ENCODE assay signal across 14 mouse cellular contexts in the genomic region with DNA sequence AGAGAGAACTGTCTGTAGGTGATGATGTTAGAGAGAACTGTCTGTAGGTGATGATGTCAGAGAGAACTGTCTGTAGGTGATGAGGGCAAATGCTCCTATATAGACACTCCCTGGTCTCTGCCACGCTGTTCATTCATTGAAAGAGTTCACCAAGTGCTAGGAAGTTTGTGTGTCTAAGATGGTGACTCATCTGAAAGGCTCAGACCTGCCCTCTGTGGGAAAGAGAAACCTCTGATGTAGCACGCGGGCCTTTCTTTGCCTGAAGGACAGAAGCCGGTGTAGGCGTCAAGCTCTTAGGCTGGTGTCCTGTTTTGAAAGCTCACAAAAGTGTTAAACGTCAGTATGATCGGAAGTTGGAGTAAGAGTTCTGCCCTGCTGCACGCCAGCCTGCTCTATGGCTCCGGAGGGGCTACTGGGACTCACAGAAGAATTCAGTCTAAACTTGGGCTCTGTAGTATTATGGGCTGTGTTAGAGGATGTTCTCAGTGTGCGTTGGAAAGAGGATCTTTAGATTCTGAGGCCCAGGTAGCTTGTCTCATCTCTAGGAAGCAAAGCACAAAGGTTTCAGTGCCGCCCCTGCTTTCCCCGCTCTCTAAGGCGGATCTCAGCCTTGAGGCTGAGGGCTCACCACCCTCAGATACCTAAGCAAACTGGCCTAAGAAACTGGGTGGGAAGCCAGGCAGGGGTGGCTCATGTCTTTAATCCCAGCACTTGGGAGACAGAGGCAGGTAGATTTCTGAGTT. TPM values are rescaled to one million over a fixed set of nuclear protein-coding genes. Genes with fewer than 3 reads are reported as not detected.
A peak's percentile ranks its signal among the peaks of the same experiment; 100 is the strongest.
DNase-seq lines count a peak whose midpoint lies in the region; ATAC-seq and TF ChIP-seq lines count a peak whose summit lies in the region.
"Had no signal": no experiment of that assay in that cellular context is flagged by ENCODE, and none has a peak within 500 bp of the region (broad histone marks: within the 10 kb centered on the region; RNA-seq: fewer than 3 reads in every experiment).

No protein-coding gene starts in this region.

- TF ChIP-seq CTCF in intestine, postnatal 0 days (IDR thresholded peaks at IDR 0.05; ENCODE audit: low read depth): no peak; the same call in 1 of the 2 replicates
- TF ChIP-seq CTCF in layer of hippocampus, adult 2 months (conservative IDR thresholded peaks at IDR 0.05): no peak

- H3K4me3 ChIP-seq in limb, embryonic 11.5 days (ENCODE audit: low read depth, low read length): no peak overlapping the region
- no peak overlapping the region for H3K4me3 ChIP-seq in limb, embryonic 10.5 days
- no peak overlapping the region for H3K4me3 ChIP-seq in intestine, postnatal 0 days (ENCODE audit: low read depth, low read length)
- H3K4me3 ChIP-seq in layer of hippocampus, adult 2 months: no peak overlapping the region
- H3K4me3 ChIP-seq in neural tube, embryonic 15.5 days (replicated peaks): no peak overlapping the region
- H3K4me3 ChIP-seq: limb, embryonic 12.5 days had no signal

- DNase-seq in limb, embryonic 11.5 days (ENCODE audit: low spot score): no peak
- DNase-seq in limb, embryonic 10.5 days (ENCODE audit: low spot score): no peak
- peak; percentile 96 for DNase-seq in adipocyte (ENCODE audit: low spot score)
- no peak for DNase-seq in layer of hippocampus, adult 2 months (ENCODE audit: low spot score in 2 of 2)
- DNase-seq in B cell, adult 2 months: no peak
- DNase-seq: heart, postnatal 4 days; kidney, postnatal 14 days had no signal

- no peaks in the 10 kb centered on the region for H3K36me3 ChIP-seq in limb, embryonic 11.5 days (ENCODE audit: control insufficient read depth, insufficient read depth, low read length)
- peaks cover 20% of the 10 kb centered on the region for H3K36me3 ChIP-seq in limb, embryonic 10.5 days
- H3K36me3 ChIP-seq in intestine, postnatal 0 days (ENCODE audit: control insufficient read depth, insufficient read depth): peaks cover 10% of the 10 kb centered on the region; the same call in 1 of the 2 replicates
- H3K36me3 ChIP-seq in neural tube, embryonic 15.5 days: no peaks in the 10 kb centered on the region
- H3K36me3 ChIP-seq: embryonic facial prominence, embryonic 15.5 days; limb, embryonic 12.5 days; lung, embryonic 15.5 days had no signal

- no peaks in the 10 kb centered on the region for H3K27me3 ChIP-seq in limb, embryonic 11.5 days (ENCODE audit: control insufficient read depth, insufficient read depth, low read length)
- H3K27me3 ChIP-seq in limb, embryonic 10.5 days (ENCODE audit: low read depth, poor library complexity, severe bottlenecking): no peaks in the 10 kb centered on the region; the same call in 1 of the 2 replicates
- H3K27me3 ChIP-seq in intestine, postnatal 0 days (replicated peaks; ENCODE audit: control insufficient read depth, insufficient read depth, low read length): no peaks in the 10 kb centered on the region
- H3K27me3 ChIP-seq in neural tube, embryonic 15.5 days (replicated peaks): no peaks in the 10 kb centered on the region
- H3K27me3 ChIP-seq: embryonic facial prominence, embryonic 15.5 days; forebrain, embryonic 13.5 days; limb, embryonic 12.5 days; lung, embryonic 15.5 days had no signal

- H3K4me2 ChIP-seq in limb, embryonic 11.5 days (ENCODE audit: low read depth, severe bottlenecking): no peak overlapping the region
- no peak overlapping the region for H3K4me2 ChIP-seq in intestine, postnatal 0 days (replicated peaks; ENCODE audit: low read depth)
- H3K4me2 ChIP-seq in neural tube, embryonic 15.5 days: no peak overlapping the region

- peaks cover 8% of the 10 kb centered on the region; the same call in 1 of the 2 replicates for H3K4me1 ChIP-seq in limb, embryonic 11.5 days (ENCODE audit: control insufficient read depth, insufficient read depth, low read length)
- peaks cover 18% of the 10 kb centered on the region for H3K4me1 ChIP-seq in limb, embryonic 10.5 days
- H3K4me1 ChIP-seq in intestine, postnatal 0 days (replicated peaks; ENCODE audit: control insufficient read depth, insufficient read depth, low read length): no peaks in the 10 kb centered on the region; the same call in 1 of the 2 replicates
- peaks cover 15% of the 10 kb centered on the region for H3K4me1 ChIP-seq in neural tube, embryonic 15.5 days

- no peak for ATAC-seq in limb, embryonic 11.5 days (ENCODE audit: insufficient number of reproducible peaks, low FRiP score, low TSS enrichment, low read depth)
- peak; percentile 46 for ATAC-seq in CD4-positive, CD25-positive, alpha-beta regulatory T cell, adult 4 months
- peak; percentile 69 for ATAC-seq in intestine, postnatal 0 days
- no peak for ATAC-seq in neural tube, embryonic 15.5 days (ENCODE audit: low FRiP score)

- 0 out of 2 replicates have a peak overlapping the region, but pooled peaks have one; percentile 7 for H3K9ac ChIP-seq in limb, embryonic 11.5 days (ENCODE audit: low read length)
- H3K9ac ChIP-seq in intestine, postnatal 0 days (ENCODE audit: low read depth, low read length): no peak overlapping the region
- no peak overlapping the region for H3K9ac ChIP-seq in neural tube, embryonic 15.5 days (replicated peaks)
- H3K9ac ChIP-seq: embryonic facial prominence, embryonic 15.5 days; forebrain, embryonic 13.5 days; limb, embryonic 12.5 days; lung, embryonic 15.5 days had no signal

- no peaks in the 10 kb centered on the region for H3K9me3 ChIP-seq in limb, embryonic 11.5 days (ENCODE audit: control insufficient read depth, low read length)
- H3K9me3 ChIP-seq in limb, embryonic 10.5 days (replicated peaks): no peaks in the 10 kb centered on the region
- H3K9me3 ChIP-seq in intestine, postnatal 0 days (ENCODE audit: control insufficient read depth): no peaks in the 10 kb centered on the region
- H3K9me3 ChIP-seq in neural tube, embryonic 15.5 days (replicated peaks): no peaks in the 10 kb centered on the region
- H3K9me3 ChIP-seq: embryonic facial prominence, embryonic 15.5 days; forebrain, embryonic 13.5 days; limb, embryonic 12.5 days; lung, embryonic 15.5 days had no signal

- WGBS in limb, embryonic 11.5 days: 77% methylated on average over 13 of the region's 13 CpGs
- WGBS in limb, embryonic 10.5 days: 82% methylated on average over 13 of the region's 13 CpGs
- WGBS in intestine, postnatal 0 days: 61% methylated on average over 13 of the region's 13 CpGs
- 84% methylated on average over 13 of the region's 13 CpGs for WGBS in neural tube, embryonic 15.5 days

- H3K27ac ChIP-seq in limb, embryonic 11.5 days (replicated peaks; ENCODE audit: low read depth, low read length): no peak overlapping the region
- no peak overlapping the region for H3K27ac ChIP-seq in limb, embryonic 10.5 days
- H3K27ac ChIP-seq in intestine, postnatal 0 days (ENCODE audit: low read depth, low read length): peak overlapping the region; percentile 57; the same call in 1 of the 2 replicates
- no peak overlapping the region for H3K27ac ChIP-seq in layer of hippocampus, adult 2 months
- no peak overlapping the region for H3K27ac ChIP-seq in neural tube, embryonic 15.5 days (replicated peaks)
- H3K27ac ChIP-seq: embryonic facial prominence, embryonic 15.5 days; forebrain, embryonic 13.5 days; limb, embryonic 12.5 days; lung, embryonic 15.5 days had no signal

RNA-seq across cellular contexts. Expression of gene Mdm2, which starts 32.9 kb away (rescaled TPM):
- 63.1 and 66.3 TPM in 2 replicates for polyA plus RNA-seq in limb, embryonic 11.5 days (2014; fragmentation: Nextera tagmentation; extraction: Ambion mirVana)
- 56.3 and 62.4 TPM in 2 replicates for polyA plus RNA-seq in limb, embryonic 10.5 days (2016; fragmentation: Nextera tagmentation; extraction: Ambion mirVana)
- polyA plus RNA-seq in CD4-positive, CD25-positive, alpha-beta regulatory T cell, adult 4 months (2017; shearing (Covaris generic)): 10 to 100 TPM; 47.3 to 54.7 TPM
- 16.5 and 19.8 TPM in 2 replicates for polyA plus RNA-seq in intestine, postnatal 0 days (2015; fragmentation: Nextera tagmentation; extraction: Ambion mirVana)
- total RNA-seq in layer of hippocampus, adult 2 months (2021): 10 to 100 TPM; 55.1 to 66.0 TPM
- 46.0 and 51.3 TPM in 2 replicates for polyA plus RNA-seq in neural tube, embryonic 15.5 days (2015; fragmentation: Nextera tagmentation; extraction: Ambion mirVana)

RNA-seq across cellular contexts. Expression of gene Cpm, which starts 48.4 kb away (rescaled TPM):
- polyA plus RNA-seq in limb, embryonic 11.5 days (2014; fragmentation: Nextera tagmentation; extraction: Ambion mirVana): 38.3 and 45.1 TPM in 2 replicates
- 22.5 and 31.5 TPM in 2 replicates for polyA plus RNA-seq in limb, embryonic 10.5 days (2016; fragmentation: Nextera tagmentation; extraction: Ambion mirVana)
- polyA plus RNA-seq in CD4-positive, CD25-positive, alpha-beta regulatory T cell, adult 4 months (2017; shearing (Covaris generic)): 10 to 100 TPM; 26.0 to 26.2 TPM
- 32.8 and 33.8 TPM in 2 replicates for polyA plus RNA-seq in intestine, postnatal 0 days (2015; fragmentation: Nextera tagmentation; extraction: Ambion mirVana)
- total RNA-seq in layer of hippocampus, adult 2 months (2021): 1 to 10 TPM; 8.5 to 9.7 TPM
- polyA plus RNA-seq in neural tube, embryonic 15.5 days (2015; fragmentation: Nextera tagmentation; extraction: Ambion mirVana): 4.1 and 12.9 TPM in 2 replicates

Comparison
In these comparisons a context has a peak if more than half of its experiments do, and no peak if none do; other contexts are left out.
1. ATAC-seq: peak in CD4-positive, CD25-positive, alpha-beta regulatory T cell, adult 4 months (single experiment) and intestine, postnatal 0 days (single experiment); none in limb, embryonic 11.5 days (single experiment) and neural tube, embryonic 15.5 days (single experiment).